In genomic region chr2:28523643-28524117, GRCm38 (mm10) we compare ENCODE assay signal across 8 mouse cellular contexts. TPM values are rescaled to one million over a fixed set of nuclear protein-coding genes. Genes with fewer than 3 reads are reported as not detected.
A peak's percentile ranks its signal among the peaks of the same experiment; 100 is the strongest.
DNase-seq lines count a peak whose midpoint lies in the region; ATAC-seq lines count a peak whose summit lies in the region.

No protein-coding gene starts in this region.

- no peaks in the 10 kb centered on the region for H3K27me3 ChIP-seq in heart, embryonic 11.5 days (ENCODE audit: control insufficient read depth, insufficient read depth, low read length)
- no peaks in the 10 kb centered on the region for H3K27me3 ChIP-seq in kidney, embryonic 14.5 days (ENCODE audit: control insufficient read depth, insufficient read depth, low read length)
- H3K27me3 ChIP-seq in midbrain, embryonic 16.5 days (ENCODE audit: control insufficient read depth, insufficient read depth, low read depth, low read length), result no peaks in the 10 kb centered on the region

- no peak overlapping the region for H3K4me2 ChIP-seq in heart, embryonic 11.5 days
- H3K4me2 ChIP-seq in kidney, embryonic 14.5 days (replicated peaks; ENCODE audit: low read depth, low read length), result no peak overlapping the region
- no peak overlapping the region for H3K4me2 ChIP-seq in midbrain, embryonic 16.5 days (ENCODE audit: low read length)

- peaks cover 26% of the 10 kb centered on the region for H3K4me1 ChIP-seq in heart, embryonic 11.5 days (ENCODE audit: control insufficient read depth, insufficient read depth, low read length)
- peaks cover 33% of the 10 kb centered on the region for H3K4me1 ChIP-seq in kidney, embryonic 14.5 days (ENCODE audit: control insufficient read depth, insufficient read depth, low read length)
- peaks cover 57% of the 10 kb centered on the region for H3K4me1 ChIP-seq in midbrain, embryonic 16.5 days (ENCODE audit: control insufficient read depth, insufficient read depth, low read length)

- H3K9me3 ChIP-seq in heart, embryonic 11.5 days (replicated peaks; ENCODE audit: control insufficient read depth, low read length), result no peaks in the 10 kb centered on the region
- H3K9me3 ChIP-seq in kidney, embryonic 14.5 days (ENCODE audit: control insufficient read depth, low read length), result no peaks in the 10 kb centered on the region
- no peaks in the 10 kb centered on the region for H3K9me3 ChIP-seq in midbrain, embryonic 16.5 days (replicated peaks; ENCODE audit: control insufficient read depth, low read length, poor library complexity, severe bottlenecking)

- WGBS in heart, embryonic 11.5 days (ENCODE audit: insufficient replicate concordance), result 23% methylated on average over 5 of the region's 5 CpGs
- WGBS in kidney, embryonic 14.5 days, result 33% methylated on average over 5 of the region's 5 CpGs
- WGBS in midbrain, embryonic 16.5 days, result 8% methylated on average over 5 of the region's 5 CpGs

- no peak overlapping the region for H3K9ac ChIP-seq in heart, embryonic 11.5 days (ENCODE audit: low read depth, low read length)
- H3K9ac ChIP-seq in kidney, embryonic 14.5 days (ENCODE audit: low read depth, low read length), result no peak overlapping the region
- no peak overlapping the region for H3K9ac ChIP-seq in midbrain, embryonic 16.5 days (ENCODE audit: low read depth, low read length)

- no peaks in the 10 kb centered on the region for H3K36me3 ChIP-seq in heart, embryonic 11.5 days (ENCODE audit: control insufficient read depth, insufficient read depth, low read length)
- H3K36me3 ChIP-seq in kidney, embryonic 14.5 days (ENCODE audit: control insufficient read depth, insufficient read depth, low read length), result peaks cover 5% of the 10 kb centered on the region; the same call in 1 of the 2 replicates
- no peaks in the 10 kb centered on the region for H3K36me3 ChIP-seq in midbrain, embryonic 16.5 days (ENCODE audit: control insufficient read depth, insufficient read depth, low read length)

- ATAC-seq in cerebellum, adult (ENCODE audit: insufficient number of reproducible peaks, low FRiP score, low TSS enrichment), result no peak; the same call in 1 of the 2 replicates
- ATAC-seq in erythroblast, adult 5-6 weeks (replicated peaks; ENCODE audit: low FRiP score, poor library complexity, severe bottlenecking), result 0 out of 2 replicates have a peak, but pooled peaks have one; percentile 32
- peak; percentile 64 for ATAC-seq in heart, embryonic 11.5 days (replicated peaks; ENCODE audit: insufficient number of reproducible peaks, low FRiP score, low TSS enrichment)
- peak; percentile 71 for ATAC-seq in kidney, embryonic 14.5 days (ENCODE audit: low FRiP score, low TSS enrichment)
- peak; percentile 72 for ATAC-seq in midbrain, embryonic 16.5 days

- peak; percentile 78 for DNase-seq in cerebellum, adult 11 months
- peak; percentile 72 for DNase-seq in liver
- DNase-seq in urinary bladder, adult 18-20 months (ENCODE audit: low spot score in 2 of 2), result peak; percentile 81 to 85

- no peak overlapping the region for H3K27ac ChIP-seq in heart, embryonic 11.5 days (ENCODE audit: low read depth, low read length)
- no peak overlapping the region for H3K27ac ChIP-seq in kidney, embryonic 14.5 days (ENCODE audit: low read depth, low read length)
- 0 out of 2 replicates have a peak overlapping the region, but pooled peaks have one; percentile 30 for H3K27ac ChIP-seq in midbrain, embryonic 16.5 days (ENCODE audit: low read length)

- H3K4me3 ChIP-seq in heart, embryonic 11.5 days (ENCODE audit: low read depth, low read length), result no peak overlapping the region
- H3K4me3 ChIP-seq in kidney, embryonic 14.5 days (ENCODE audit: low read length), result no peak overlapping the region
- H3K4me3 ChIP-seq in midbrain, embryonic 16.5 days (ENCODE audit: low read depth, low read length), result no peak overlapping the region

RNA-seq across cellular contexts. Expression of gene Ralgds, which starts 10.8 kb away (rescaled TPM):
- 1.5 TPM in 1 of 2 replicates, not detected in the other for total RNA-seq in erythroblast, adult 5-6 weeks (2015; ENCODE audit: low replicate concordance)
- 0.28 and 4.2 TPM in 2 replicates for total RNA-seq in erythroblast, adult 5-6 weeks (2017; ENCODE audit: low replicate concordance)
- 12.2 and 12.5 TPM in 2 replicates for polyA plus RNA-seq in heart, embryonic 11.5 days (2014; fragmentation: Nextera tagmentation; extraction: Ambion mirVana)
- 23.7 and 26.6 TPM in 2 replicates for polyA plus RNA-seq in kidney, embryonic 14.5 days (2014; fragmentation: Nextera tagmentation; extraction: Ambion mirVana)
- 78.4 and 82.0 TPM in 2 replicates for polyA plus RNA-seq in midbrain, embryonic 16.5 days (2015; fragmentation: Nextera tagmentation; extraction: Ambion mirVana)

RNA-seq across cellular contexts. Expression of gene Gm10134, which starts 17.8 kb away (rescaled TPM):
- total RNA-seq in erythroblast, adult 5-6 weeks (2015; ENCODE audit: low replicate concordance), result 5.9 TPM in 1 of 2 replicates, not detected in the other
- total RNA-seq in erythroblast, adult 5-6 weeks (2017; ENCODE audit: low replicate concordance), result not detected in 2 replicates
- polyA plus RNA-seq in heart, embryonic 11.5 days (2014; fragmentation: Nextera tagmentation; extraction: Ambion mirVana), result not detected in 2 replicates
- 2.7 and 9.9 TPM in 2 replicates for polyA plus RNA-seq in kidney, embryonic 14.5 days (2014; fragmentation: Nextera tagmentation; extraction: Ambion mirVana)
- polyA plus RNA-seq in midbrain, embryonic 16.5 days (2015; fragmentation: Nextera tagmentation; extraction: Ambion mirVana), result 2.3 and 3.6 TPM in 2 replicates

RNA-seq across cellular contexts. Expression of gene Gbgt1, which starts 27.0 kb away (rescaled TPM):
- not detected in 2 replicates for total RNA-seq in erythroblast, adult 5-6 weeks (2015; ENCODE audit: low replicate concordance)
- not detected in 2 replicates for total RNA-seq in erythroblast, adult 5-6 weeks (2017; ENCODE audit: low replicate concordance)
- polyA plus RNA-seq in heart, embryonic 11.5 days (2014; fragmentation: Nextera tagmentation; extraction: Ambion mirVana), result 0.17 and 0.27 TPM in 2 replicates
- 2.7 and 3.5 TPM in 2 replicates for polyA plus RNA-seq in kidney, embryonic 14.5 days (2014; fragmentation: Nextera tagmentation; extraction: Ambion mirVana)
- polyA plus RNA-seq in midbrain, embryonic 16.5 days (2015; fragmentation: Nextera tagmentation; extraction: Ambion mirVana), result 1.1 and 1.2 TPM in 2 replicates

RNA-seq across cellular contexts. Expression of gene Cel, which starts 39.5 kb away (rescaled TPM):
- not detected in 2 replicates for total RNA-seq in erythroblast, adult 5-6 weeks (2015; ENCODE audit: low replicate concordance)
- total RNA-seq in erythroblast, adult 5-6 weeks (2017; ENCODE audit: low replicate concordance), result not detected in 2 replicates
- not detected in 2 replicates for polyA plus RNA-seq in heart, embryonic 11.5 days (2014; fragmentation: Nextera tagmentation; extraction: Ambion mirVana)
- not detected in 2 replicates for polyA plus RNA-seq in kidney, embryonic 14.5 days (2014; fragmentation: Nextera tagmentation; extraction: Ambion mirVana)
- polyA plus RNA-seq in midbrain, embryonic 16.5 days (2015; fragmentation: Nextera tagmentation; extraction: Ambion mirVana), result not detected in 2 replicates

RNA-seq across cellular contexts. Expression of gene Mrps2, which starts 55.8 kb away (rescaled TPM):
- total RNA-seq in erythroblast, adult 5-6 weeks (2015; ENCODE audit: low replicate concordance), result 8.2 and 16.9 TPM in 2 replicates
- 3.2 and 7.5 TPM in 2 replicates for total RNA-seq in erythroblast, adult 5-6 weeks (2017; ENCODE audit: low replicate concordance)
- 60.6 and 63.9 TPM in 2 replicates for polyA plus RNA-seq in heart, embryonic 11.5 days (2014; fragmentation: Nextera tagmentation; extraction: Ambion mirVana)
- 51.9 and 73.0 TPM in 2 replicates for polyA plus RNA-seq in kidney, embryonic 14.5 days (2014; fragmentation: Nextera tagmentation; extraction: Ambion mirVana)
- polyA plus RNA-seq in midbrain, embryonic 16.5 days (2015; fragmentation: Nextera tagmentation; extraction: Ambion mirVana), result 45.7 and 47.8 TPM in 2 replicates
